Mouse (Mus musculus) erythroblast, embryonic 14.5 days (primary cell): ENCODE data around the gene Mstn.

ENCODE experiments used
- GATA1 ChIP-seq: IDR thresholded peaks from 2 replicates; pipeline ENCODE4 v1.6.1; 2012; ENCODE audit warnings: low read length, inconsistent platforms, mixed read lengths
- TAL1 ChIP-seq: IDR thresholded peaks from 3 replicates; pipeline ENCODE4 v1.6.1; 2012; ENCODE audit warnings: low read length, inconsistent platforms, mixed read lengths

DNA sequence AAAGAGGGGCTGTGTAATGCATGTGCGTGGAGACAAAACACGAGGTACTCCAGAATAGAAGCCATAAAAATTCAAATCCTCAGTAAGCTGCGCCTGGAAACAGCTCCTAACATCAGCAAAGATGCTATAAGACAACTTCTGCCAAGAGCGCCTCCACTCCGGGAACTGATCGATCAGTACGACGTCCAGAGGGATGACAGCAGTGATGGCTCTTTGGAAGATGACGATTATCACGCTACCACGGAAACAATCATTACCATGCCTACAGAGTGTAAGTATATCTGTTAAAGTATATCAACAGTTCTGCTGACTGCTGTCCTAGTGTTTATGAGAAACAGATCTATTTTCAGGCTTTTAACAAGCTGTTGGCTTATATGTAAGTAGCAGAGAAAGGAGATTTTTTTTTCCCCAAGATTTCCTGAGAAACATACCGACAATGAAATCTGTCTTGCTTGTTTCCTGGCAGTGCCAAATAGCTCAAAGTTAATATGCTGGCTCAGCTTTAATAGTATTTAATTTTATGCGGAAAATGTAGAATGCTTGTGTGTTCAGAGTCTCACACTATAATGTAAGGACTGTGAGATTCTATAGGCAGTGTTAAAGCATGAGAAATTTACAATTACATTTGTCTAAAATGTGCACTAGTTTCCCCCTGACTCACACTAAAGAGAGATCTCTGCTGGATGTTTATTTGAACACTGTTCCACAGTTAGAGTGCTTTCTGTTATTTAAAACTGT, 600 bp downstream of the Mstn start:
- TF ChIP-seq GATA1 (no peak), TAL1 (no peak)
